Mouse (Mus musculus) activated CD4-positive, CD25-positive, alpha-beta regulatory T cell, adult 4 months (primary cell): ENCODE data around the gene Alox15. TPM values are rescaled to one million over a fixed set of nuclear protein-coding genes. Genes with fewer than 3 reads are reported as not detected.
"Not testable (repeated sequence)": the region's sequence is repeated elsewhere in the genome, so short reads cannot be mapped to it uniquely, and the experiment has no call there.

Source experiments
- ATAC-seq: one replicate; pipeline ENCODE4 v1.8.0; 2017
- polyA plus RNA-seq, 2 experiments: library from polyadenylated mRNA; unstranded; fragments of 100-300 nt; shearing (Covaris generic); gene quantifications; one replicate each; pipeline ENCODE4 v1.2.1; 2017

Gene Alox15
- polyA plus RNA-seq: under 1 TPM in 1 of 2 experiments, not detected in 1; 0.51 TPM

DNA sequence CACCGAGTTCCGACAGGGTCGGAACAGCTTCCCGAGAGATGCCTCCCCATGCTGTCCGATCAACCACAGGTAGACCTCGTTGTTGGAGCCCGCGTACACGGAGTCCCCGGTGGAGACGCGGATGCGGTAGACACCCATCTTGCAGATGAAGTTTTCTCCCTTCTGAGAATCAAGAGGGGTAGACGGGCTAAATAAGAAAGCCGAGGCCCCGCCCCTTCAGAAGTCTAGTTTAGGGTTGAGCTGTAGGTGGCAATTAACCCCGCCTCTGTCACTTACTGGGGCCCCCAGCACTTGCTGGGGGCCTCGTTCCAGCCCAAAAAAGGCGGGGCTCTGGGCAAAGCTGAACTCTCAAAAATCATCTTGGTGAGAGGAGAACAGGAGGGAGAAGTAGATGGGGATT lies at the start of gene Alox15:
TSS of gene Alox15 (minus strand) at position 164 of the 400 bp plus-strand sequence.
- ATAC-seq: no peak

DNA sequence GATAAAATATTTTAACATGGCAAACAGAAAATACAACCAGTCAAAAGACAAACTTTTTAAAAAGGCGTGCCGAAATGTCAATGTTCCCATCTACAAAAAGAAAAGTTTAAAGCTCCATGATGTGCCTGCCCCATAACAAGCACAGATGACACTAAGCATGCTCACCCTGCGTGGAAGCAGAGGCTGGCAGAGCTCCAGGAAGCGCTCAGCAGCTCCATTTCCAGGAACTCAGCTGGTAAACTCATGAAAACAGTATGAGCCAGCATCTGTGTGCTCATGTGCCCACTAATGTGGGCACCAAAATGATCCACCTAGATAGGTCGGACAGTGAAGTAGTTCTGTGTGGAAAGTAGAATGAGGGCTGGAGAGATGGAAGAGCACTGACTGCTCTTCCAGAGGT lies 37.6 kb upstream of the Alox15 start:
- no peak for ATAC-seq

DNA sequence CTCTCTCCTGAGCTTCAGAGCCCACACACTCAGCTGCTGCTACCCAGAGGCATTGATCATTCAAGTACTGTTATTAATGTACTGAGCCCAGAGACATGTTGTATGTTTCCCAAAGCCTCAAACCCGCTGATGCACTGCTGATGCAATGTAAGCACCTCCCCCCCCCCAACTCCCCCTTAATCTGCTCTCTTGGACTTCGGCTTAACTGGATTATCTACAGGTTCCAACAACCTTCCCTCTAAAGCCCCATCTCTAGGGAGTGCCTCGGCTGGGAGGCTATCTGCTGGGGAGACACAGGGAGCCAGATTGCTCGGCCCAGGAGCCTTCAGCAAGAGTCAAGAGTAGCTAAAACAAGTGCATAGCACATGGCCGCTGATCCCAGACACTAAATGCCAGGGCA lies 35.6 kb upstream of the Alox15 start:
- ATAC-seq: no peak

DNA sequence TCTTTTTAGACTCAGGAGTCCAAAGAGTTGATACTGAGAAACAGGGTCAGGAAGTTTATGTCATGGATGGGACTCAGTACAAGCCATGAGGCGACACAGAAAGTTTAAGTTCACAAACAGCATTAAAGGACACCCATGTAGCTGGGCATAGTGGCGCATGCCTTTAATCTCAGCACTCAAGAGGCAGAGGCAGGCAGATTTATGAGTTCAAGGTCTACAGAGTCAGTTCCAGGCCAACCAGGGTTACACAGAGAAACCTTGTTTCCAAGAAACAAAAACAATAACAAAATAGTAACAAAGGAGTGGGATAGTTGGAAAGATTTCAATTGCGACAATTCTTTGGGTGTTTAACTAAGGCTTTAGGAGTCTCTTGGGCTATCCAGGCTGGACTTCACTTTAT lies 32.3 kb upstream of the Alox15 start:
- ATAC-seq: no peak

DNA sequence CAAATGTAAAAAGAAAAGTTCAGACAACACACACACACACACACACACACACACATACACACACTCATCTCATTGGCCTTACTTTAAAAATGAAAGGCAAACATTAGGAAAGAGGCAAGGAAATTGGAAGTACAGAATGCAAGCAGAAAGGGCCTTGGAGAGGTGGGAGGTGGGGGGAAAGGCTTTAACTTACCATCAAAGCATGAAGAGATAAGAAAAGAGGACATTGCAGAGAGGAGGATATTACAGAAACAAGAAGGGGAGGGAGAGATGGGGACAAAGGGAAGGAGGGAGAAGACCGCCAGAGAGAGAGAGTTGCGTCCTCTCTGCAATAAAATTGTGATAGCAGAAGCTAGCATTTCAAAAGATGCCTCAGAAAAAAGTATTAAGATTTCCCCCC lies 29.5 kb upstream of the Alox15 start:
- no peak for ATAC-seq

DNA sequence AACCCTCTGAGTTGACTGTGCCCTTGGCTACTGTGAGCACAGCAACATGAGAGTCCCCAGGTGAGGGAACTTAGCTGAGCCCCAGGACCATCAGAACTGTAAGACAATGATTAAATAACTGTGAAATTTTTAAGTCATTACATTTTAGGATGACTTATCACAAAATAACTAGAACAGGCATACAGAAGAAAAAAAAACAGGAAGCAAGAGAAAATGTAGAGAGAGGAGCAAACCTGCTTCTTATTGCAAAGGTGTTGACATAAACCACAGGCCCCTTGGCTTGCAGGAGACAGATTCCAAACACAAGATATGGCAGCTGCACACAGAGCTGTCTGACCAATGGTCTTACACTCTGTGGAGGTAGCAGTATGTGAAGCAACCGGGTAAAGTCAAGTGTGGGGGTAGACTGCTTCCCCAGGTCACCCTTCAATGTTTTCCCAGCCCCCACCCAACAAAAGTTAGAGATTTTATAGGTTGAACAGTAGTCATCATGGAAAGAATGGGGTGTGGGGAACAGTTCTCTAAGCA lies 28.7 kb upstream of the Alox15 start:
- ATAC-seq: no peak

DNA sequence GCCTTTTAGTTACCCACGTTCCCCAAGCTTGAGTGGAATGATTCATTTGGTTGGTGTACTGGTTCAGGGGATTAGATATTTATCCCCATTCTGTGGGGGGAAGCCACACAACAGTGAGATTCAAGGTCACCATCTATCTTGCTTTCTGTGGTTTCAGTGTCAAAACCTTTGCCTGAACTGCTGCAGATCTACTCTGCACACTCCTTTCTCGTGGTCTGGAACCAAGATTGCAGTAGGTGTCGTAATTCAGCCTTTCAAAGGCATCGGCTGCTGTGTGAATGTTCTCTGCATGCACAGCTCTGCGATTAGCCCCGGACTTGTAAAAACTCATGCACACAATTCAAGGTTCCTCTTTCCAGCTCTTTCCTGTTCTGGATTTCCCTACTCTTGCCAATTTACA lies 24.2 kb upstream of the Alox15 start:
- ATAC-seq: no peak

DNA sequence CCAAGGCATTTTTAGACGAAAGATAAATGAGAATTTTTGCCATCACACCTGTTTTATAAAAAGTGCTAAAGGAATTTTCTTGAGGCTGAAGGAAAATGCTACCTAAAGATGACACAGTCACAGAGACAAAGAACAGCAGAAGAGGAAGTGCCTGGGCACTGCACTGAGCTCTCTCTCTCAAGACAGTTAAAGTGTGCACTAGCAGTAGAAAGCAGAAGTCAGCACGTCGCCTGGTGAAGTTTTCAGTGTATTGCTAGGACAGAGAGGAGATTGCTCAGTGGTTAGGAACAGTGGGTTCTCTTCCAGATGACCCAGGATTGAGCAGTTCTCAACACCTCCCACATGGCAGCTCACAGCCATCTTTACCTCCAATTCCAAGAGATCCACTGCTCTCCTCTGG lies 22.5 kb upstream of the Alox15 start:
- ATAC-seq: no peak

DNA sequence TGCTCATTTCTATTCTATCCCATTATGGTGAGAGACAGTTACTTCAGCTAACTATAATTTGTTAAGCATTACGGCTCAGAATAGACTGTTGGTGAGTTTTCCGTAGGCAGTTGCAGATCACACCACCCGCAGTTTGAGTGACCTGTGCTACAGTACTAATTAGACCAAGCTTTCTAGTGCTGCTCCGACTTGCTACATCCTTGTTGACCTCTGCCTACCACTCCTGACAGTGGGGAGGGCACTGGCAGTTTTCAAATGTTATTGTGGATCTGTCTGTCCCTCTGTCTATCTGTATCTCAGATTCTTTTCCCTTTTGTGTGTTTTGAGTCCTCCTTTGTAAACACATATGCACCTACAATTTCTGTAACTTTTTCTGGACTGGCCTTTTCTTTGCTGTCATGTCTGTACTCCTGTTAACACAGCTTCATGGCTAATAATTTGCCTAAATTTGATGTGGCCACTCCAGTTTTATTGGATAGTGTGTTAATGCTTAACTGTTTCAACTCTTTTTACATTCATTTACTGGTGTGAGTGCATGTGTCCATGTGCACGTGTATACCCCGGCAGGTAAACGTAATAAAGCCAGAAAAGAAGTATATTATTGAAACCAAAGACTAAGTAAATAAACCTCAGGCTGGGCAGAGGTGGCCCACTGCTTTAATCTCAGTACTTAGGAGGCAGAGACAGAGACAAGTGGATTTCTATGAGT lies 21.2 kb upstream of the Alox15 start:
- no peak for ATAC-seq

DNA sequence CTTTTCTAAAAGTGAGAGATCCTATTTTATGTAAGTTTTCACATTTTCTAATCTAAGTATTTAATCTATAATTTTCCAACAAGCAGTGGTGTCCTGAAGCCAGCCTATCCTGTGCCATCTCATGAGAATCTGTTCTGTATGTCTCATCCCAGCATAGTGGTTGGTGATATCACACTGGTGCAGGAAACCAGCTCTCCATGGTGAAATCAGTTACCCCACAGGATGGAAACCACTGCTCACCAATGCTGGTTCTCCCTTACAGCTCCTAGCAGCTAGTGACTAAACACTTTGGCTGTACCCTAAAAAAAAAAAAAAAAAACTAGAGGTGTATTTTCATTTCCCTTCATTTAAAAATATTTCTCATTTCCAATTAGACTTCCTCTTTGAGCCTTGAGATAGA lies 20.6 kb upstream of the Alox15 start:
- no peak for ATAC-seq

DNA sequence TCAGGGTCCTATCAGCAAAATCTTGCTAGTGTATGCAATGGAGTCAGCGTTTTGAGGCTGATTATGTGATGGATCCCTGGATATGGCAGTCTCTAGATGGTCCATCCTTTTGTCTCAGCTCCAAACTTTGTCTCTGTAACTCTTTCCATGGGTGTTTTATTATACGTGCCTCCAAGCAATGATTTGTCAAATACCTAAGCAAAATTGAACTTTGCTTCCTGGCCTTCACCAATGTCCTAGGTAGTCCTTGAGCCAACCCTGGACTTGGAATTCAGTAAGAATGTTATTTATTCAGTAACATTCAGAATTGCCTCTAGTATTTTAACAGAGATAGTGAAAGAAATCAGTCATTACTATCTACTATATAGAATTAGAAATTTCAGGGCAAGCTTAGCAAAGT lies 16.8 kb upstream of the Alox15 start:
- ATAC-seq: not testable (repeated sequence)

DNA sequence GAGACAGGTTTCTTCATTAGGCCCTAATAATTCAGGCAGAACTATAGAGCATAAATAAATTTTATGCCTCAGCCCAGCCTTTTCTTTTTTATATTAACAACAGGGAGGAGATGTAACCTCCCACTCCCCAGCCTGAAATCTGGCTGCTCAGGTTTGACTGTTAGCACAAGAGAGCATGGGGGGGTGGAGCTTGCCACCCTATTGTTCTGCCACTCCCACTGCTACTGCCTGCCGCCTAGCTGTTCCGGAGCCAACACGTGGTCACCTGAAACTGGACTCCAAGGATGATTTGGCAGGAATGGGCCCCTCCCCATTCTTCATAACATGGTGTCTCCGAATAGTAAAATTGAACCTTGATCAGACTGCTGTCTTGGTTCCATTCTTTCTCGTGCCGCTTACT lies 15.9 kb upstream of the Alox15 start:
- ATAC-seq: not testable (repeated sequence)

DNA sequence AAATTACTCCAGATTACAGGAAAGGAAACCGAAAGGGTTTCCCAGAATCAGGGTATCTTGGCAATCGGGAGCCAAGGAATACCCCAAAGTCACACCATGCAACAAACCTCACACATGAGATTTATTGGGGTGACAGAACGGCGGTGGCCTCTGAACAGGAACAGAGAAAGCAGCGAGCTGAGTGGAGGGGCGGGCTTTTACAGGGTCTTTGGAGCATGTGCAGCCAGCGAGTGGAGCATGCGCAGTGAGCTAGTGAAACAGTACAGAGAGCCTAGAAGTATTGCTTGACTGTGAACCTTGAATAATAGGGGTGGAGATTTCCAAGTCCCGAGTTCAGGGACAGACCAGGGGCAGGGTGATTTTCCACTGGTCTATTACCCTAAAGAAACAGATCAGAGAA lies 3.2 kb downstream of the Alox15 start:
- ATAC-seq: no peak

DNA sequence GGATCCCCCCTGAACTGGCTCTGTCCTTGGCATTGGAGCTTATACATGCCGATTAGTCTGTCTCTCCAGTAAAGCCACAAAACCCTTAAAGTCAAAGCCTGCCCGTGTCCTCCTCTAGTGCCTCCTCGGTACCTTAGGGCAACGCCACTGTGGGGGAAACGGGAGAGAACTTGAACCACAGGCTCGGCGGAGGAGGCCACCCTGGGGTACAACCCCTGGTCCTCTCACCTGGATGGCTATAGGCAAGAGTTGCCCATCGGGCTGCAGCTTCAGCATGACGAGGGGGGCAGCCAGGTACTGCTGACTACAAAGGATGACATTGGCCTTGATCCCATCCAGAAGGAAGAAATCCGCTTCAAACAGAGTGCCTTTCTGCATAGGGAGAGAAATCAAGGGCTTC lies 4.0 kb downstream of the Alox15 start:
- no peak for ATAC-seq

DNA sequence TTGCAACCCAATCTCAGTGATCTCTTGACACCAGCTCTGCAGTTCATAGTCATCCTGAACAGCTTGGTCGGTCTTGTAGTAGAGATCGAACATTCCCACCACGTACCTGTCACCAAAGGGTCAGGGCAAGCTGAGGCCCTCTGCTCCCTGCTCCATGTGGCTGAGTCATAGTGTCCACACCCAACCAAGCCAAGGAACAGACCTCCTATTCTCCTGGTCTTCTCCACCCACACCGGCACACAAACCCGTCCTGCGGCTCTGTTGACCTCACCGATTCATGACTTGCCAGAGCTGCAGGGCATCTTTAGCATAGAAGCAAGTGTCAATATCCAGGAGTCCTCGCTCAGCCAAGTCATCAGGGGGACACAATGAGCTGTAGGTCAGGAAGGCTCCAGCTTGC lies 6.3 kb downstream of the Alox15 start:
- no peak for ATAC-seq

DNA sequence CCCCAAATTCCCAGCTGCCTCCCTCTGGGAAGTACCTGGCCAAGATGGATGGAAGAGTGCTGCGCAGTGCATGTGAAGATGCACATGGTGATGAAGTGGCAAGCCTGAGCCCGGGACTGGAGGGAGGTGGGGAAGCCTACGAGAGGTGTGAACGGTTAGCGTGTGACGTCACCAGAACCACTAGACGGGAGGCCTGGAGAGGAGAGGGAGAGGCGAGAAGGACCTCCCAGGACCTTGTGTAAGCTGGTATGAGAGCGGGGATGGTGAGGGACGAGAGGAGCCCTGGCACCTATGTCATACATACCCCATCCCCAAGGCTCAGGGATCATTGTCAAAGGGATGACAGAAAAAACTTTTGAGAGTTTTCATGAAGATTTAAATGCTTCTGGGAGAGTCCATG lies 6.8 kb downstream of the Alox15 start:
- ATAC-seq: no peak

DNA sequence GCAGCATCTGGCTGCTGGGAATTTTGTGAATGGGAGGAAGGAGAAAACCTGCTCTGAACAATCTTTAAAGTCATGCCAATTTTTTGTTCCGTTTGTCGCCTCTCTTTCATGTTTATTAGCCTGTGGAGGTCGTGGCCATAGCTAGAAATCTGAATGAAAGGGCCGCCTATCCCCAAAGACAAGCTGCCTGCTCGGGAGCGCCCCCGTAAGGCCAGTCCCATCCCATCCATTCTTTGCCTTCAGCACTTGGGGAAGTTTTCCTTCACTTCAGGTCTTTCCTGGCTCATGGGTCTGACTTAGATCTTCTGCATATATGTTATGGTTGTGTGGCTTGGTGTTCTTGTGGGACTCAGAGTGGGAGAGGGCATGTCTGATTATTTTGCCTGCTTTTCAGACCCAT lies 12.3 kb downstream of the Alox15 start:
- ATAC-seq: no peak

DNA sequence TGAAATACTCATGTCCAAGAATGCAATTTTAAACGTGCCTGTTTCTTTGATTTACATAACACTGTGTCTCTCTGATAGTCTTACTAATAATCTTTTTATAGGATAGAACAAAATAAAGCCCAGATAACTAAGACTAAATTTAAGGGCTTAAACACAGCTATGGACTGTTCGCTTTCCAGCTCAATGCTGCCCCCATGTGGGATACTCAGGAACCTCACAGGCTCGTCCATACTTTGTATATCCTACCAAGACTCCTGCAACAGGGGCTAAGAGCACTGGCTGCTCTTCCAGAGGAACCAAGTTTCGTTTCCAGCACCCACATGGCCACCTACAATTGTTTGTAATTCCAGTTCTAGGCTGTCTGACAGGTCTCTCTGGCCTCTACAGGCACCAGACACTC lies 17.4 kb downstream of the Alox15 start:
- no peak for ATAC-seq

DNA sequence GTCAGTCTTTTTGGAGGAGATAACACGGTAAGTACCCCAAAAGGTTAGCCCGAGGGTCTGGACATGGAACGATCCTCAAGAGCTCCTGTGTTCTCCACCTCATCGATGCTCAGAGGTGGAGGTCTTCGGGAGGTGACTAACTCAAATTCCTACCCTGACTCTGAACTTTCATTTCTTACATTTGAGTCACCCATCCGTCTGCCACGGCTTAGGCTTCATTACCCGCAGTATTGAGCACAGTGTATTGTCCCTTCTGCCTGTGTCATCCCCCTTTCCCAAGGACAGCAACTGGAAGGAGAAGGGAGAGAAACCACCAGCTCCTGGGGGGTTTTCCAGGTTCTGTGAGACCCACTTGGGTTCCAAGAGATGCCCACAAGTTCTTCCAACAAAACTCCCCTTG lies 27.1 kb downstream of the Alox15 start:
- no peak for ATAC-seq

DNA sequence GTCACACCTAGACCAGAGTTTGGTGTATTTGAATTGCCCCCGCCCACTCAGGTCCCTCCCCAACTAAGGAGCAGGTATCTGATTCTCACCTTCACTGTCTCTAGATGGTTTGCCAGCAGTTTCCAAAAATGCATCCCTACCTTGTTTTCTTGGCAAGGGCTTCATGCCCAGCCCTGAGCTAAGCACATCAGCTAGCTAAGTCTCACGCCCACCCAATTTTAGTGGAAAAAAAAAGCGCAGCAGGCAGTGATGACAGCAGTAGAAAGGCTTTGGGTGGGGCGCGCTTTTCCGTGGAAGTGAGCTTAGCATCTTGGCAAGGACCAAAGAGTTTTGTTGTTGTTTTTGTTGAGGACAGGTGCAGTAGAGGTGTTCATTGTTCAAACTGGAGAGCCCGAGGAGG lies 29.3 kb downstream of the Alox15 start, which contains the start of gene Alox12e:
TSS of gene Alox12e (minus strand) at position 101 of the 400 bp plus-strand sequence.
- no peak for ATAC-seq

DNA sequence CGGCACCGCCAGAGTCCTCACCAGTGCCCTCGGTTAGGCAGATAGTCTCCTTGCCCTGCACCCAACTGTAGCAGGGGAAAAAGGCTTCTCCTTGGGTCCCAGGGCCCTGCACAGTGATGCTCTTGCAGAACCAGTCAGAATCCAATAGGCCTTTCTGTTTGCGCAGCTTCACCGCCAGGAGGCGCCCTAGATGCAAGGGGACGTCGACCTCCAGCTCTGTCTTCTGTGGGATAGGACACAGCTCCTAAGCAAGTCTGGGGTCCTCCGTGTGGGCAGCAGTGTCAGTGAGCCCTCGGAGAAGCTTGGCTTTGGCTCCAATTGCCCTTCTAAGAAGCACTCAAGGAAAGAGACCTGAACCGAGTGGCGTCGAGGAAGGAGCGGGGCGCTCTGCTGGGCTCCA lies 30.2 kb downstream of the Alox15 start:
- ATAC-seq: no peak

DNA sequence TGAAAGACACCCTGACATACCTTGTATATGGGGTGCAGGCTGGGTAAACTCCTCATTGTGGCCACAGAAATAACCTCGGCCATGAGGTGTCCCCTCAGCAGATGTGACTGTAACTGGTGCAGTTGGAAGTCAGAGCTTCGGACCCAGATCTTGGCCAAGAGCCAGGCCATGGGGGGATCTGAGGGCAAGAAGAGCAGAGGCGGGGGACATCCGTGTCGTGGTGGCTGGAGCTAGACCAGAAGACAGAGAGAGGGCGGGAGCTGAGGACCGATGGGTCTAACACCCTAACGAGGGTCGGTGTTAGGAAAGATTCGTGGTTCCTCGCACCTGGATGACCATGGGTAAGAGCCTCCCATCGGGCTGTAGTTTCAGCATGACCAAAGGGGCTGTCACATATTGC lies 32.2 kb downstream of the Alox15 start:
- ATAC-seq: no peak

DNA sequence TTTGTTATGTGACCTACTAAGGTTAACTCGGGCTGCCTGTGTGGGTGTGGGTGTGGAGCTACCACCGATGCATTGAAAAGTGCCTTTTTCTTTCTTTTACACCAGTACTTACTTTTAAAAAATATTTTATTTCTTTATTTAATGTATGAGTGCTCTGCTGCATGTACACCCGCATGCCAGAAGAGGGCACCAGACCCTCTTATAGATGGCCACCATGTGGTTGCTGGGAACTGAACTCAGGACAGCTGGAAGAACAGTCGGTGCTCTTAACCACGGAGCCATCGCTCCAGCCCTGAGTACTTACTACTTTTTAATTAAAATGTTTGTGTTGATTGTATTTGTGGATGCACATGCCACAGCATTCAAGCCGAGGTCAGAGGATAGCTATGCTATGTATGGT lies 38.0 kb downstream of the Alox15 start:
- ATAC-seq: no peak

DNA sequence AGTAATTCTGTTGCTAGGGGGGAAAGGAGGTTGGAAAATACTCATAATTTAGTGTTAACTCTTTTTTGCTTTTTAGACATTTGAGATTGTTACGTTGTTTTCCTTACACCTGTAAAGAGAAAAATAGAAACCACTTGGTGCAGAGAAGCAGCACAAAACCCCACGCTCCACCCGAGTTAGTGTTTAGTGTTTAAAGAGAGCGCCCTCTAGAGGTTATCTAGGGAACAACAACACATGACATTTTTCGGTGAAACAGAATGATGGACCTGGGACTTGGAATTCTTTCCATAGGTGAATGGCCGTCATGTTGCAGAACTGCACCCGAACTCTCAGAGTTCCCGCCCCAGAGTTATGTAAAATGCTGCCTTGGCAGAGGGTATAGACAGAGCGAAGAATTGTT lies 42.5 kb downstream of the Alox15 start:
- no peak for ATAC-seq

DNA sequence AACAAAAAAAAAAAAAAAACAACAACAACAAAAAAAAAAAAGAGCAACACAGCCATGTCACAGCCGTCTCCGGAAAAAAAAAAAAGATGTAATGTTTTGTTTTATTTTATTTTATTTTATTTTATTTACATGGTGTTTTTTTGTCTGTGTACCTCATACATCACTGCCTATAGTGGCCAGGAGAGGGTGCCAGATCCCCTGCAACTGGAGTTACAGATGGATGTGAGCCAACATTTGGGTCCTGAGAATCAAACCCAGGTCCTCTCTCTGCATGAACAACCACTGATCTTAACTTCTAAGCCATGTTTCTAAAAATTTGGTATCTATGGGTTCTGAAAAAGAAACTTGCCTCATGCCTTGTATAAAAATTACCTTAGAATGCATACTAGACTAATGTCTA lies 43.5 kb downstream of the Alox15 start:
- no peak for ATAC-seq
